Mouse (Mus musculus): Measurements from ENCODE around the gene 4930562C15Rik.

- TF ChIP-seq CTCF (IDR thresholded peaks at IDR 0.05; ENCODE audit: extremely low read depth, insufficient read depth, insufficient read length, insufficient replicate concordance) (no peak), POLR2A (IDR thresholded peaks at IDR 0.05; ENCODE audit: low read depth, low read length) (no peak)
Measured at GRCm38 (mm10) chr16:4915931-4916330, 80.7 kb downstream of the 4930562C15Rik start.
